Mouse (Mus musculus) ES-E14 (cell line): ENCODE results near the gene Ccs.

ENCODE experiments used
- CHD2 ChIP-seq: IDR thresholded peaks from 2 replicates; pipeline ENCODE4 v1.6.1; 2014; ENCODE audit warnings: mild to moderate bottlenecking, low read depth, low read length, inconsistent platforms
- HCFC1 ChIP-seq: IDR thresholded peaks from 2 replicates; pipeline ENCODE4 v1.6.1; 2012; ENCODE audit warnings: low read length, inconsistent platforms, borderline replicate concordance; ENCODE audit not compliant: insufficient read depth
- ZC3H11A ChIP-seq: IDR thresholded peaks from 2 replicates; pipeline ENCODE4 v1.6.1; 2012; ENCODE audit warnings: low read depth, mild to moderate bottlenecking, inconsistent platforms, low read length, borderline replicate concordance
- ZNF384 ChIP-seq: IDR thresholded peaks from 2 replicates; pipeline ENCODE4 v1.6.1; 2012; ENCODE audit warnings: low read depth, low read length, inconsistent platforms

DNA sequence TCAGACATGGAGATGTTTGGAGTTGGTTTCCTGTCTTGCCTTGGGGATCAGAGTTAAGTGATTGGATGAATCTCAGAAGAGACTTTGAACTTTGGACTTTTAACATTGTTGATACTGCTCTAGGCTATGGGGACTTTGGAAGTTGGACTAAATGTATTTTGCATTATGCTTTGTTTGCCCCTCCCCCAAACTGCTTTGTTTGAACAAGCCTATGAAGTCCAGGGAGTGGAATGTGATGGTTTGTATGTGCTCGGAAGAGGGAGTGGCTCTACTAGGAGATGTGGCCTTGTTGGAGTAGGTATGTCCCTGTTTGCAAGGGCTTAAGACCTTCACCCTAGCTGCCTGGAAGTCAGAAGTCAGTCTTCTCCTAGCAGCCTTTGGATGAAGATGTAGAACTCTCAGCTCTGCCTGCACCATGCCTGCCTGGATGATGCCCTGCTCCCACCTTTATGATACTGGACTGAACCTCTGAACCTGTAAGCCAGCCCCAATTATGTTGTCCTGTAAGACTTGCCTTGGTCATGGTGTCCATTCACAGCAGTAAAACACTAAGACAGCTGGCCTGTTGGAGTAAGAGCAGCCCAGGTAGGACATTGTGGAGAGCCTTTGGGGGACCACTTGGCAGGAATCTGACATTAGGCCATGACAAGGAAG is 21.8 kb downstream of the Ccs start:
- TF ChIP-seq HCFC1 (no peak), CHD2 (no peak), ZC3H11A (no peak), ZNF384 (no peak)
